Mouse (Mus musculus) liver, adult 2 months (tissue): Measurements from ENCODE around the gene Elmod3.

ENCODE experiments used
- CTCF ChIP-seq: fragments of 200-500 bp; IDR thresholded peaks from 2 replicates; pipeline ENCODE4 v1.5.1; 2011; ENCODE audit warnings: low read depth, low read length, control low read depth
- POLR2A ChIP-seq: fragments of 200-500 bp; IDR thresholded peaks from 2 replicates; pipeline ENCODE4 v1.6.1; 2011; ENCODE audit warnings: low read length, control low read depth; ENCODE audit not compliant: insufficient read depth; ENCODE audit errors: extremely low read depth

GRCm38 (mm10) chr6:72645364-72645763, 47.2 kb upstream of the Elmod3 start:
- no peak for TF ChIP-seq CTCF
- TF ChIP-seq POLR2A: no peak
